Mouse (Mus musculus): ENCODE results near the gene Ifnlr1. TPM values are rescaled to one million over a fixed set of nuclear protein-coding genes. Genes with fewer than 3 reads are reported as not detected.

The Ifnlr1 gene
- polyA plus RNA-seq, 1 experiment from 2014 or later = 0.46 TPM

DNA sequence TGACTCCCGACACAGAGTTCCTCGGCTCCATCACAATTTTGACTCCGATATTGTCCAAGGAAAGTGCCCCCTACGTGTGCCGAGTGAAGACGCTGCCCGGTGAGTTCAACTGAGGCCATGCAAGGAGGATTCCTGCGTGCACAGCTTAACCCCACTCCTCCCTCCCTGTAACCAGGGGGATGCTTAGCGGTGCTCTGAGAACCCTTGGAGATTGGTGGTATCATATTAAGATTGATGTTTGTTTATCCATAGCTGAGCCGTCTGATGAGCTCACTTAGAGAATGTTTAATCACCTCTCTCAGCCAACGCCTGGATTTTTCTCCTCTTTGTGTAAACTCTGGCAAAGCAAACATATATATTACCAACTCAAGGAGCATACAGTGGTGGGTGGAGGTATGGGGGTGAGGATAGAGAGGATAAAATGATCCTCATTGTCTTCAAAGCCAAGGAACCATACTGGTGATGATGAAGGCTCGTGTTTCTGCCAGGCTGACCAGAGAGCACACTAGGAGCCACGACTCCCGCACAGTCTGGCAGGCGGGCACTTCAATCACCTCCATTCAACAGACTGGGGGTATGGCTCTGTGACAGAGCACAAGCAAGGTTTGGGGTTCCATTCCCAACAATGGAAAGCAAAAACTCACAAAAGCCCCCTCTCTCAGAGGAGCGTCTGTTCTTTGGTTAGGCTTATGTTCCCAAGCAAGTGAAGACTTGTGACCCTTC, 58.8 kb downstream of the Ifnlr1 start:
- Histone ChIP-seq H3K4me3 (ENCODE audit: low read depth, low read length) (no peak overlapping the region), H3K4me1 (ENCODE audit: control insufficient read depth, insufficient read depth, low read length) (no peaks in the 10 kb centered on the region), H3K9ac (replicated peaks; ENCODE audit: low read depth, low read length) (no peak overlapping the region), H3K9me3 (ENCODE audit: control insufficient read depth, low read length) (no peaks in the 10 kb centered on the region), H3K36me3 (ENCODE audit: control insufficient read depth, insufficient read depth, low read length) (no peaks in the 10 kb centered on the region), H3K4me2 (ENCODE audit: low read depth, low read length) (no peak overlapping the region), H3K27me3 (ENCODE audit: control insufficient read depth, insufficient read depth, low read length) (no peaks in the 10 kb centered on the region), H3K27ac (ENCODE audit: low read depth, low read length) (no peak overlapping the region)
- 66% methylated on average over 16 of the region's 16 CpGs for WGBS
- no peak for ATAC-seq (ENCODE audit: low read depth)

DNA sequence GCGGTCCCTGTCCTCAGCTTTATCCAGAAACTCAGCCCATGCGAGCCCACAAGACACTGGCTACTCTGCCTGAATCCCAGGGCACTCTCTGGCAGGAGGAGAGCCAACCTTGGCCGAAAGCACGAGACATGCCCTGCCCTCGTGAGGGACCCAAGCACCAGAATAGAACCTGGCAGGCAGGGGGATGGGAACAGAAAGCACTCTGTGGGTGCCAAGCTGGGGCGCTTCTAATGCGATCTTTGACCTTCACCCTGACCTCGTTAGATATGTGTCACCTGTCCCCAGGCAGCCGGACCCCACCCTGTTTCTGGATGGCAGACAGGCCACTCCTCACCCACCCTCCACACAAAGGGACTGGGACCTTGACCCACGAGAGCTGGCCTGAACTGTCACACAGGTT, 59.5 kb downstream of the Ifnlr1 start:
- no peak overlapping the region for H3K27ac ChIP-seq (ENCODE audit: low read depth, low read length)
- H3K4me3 ChIP-seq (ENCODE audit: low read depth, low read length) = no peak overlapping the region
- no peaks in the 10 kb centered on the region for H3K36me3 ChIP-seq (ENCODE audit: control insufficient read depth, insufficient read depth, low read length)
- 83% methylated on average over 10 of the region's 10 CpGs for WGBS
- no peak overlapping the region for H3K9ac ChIP-seq (replicated peaks; ENCODE audit: low read depth, low read length)
- ATAC-seq (ENCODE audit: low read depth) = no peak
- H3K27me3 ChIP-seq (ENCODE audit: control insufficient read depth, insufficient read depth, low read length) = no peaks in the 10 kb centered on the region
- H3K4me1 ChIP-seq (ENCODE audit: control insufficient read depth, insufficient read depth, low read length) = no peaks in the 10 kb centered on the region
- H3K9me3 ChIP-seq (ENCODE audit: control insufficient read depth, low read length) = no peaks in the 10 kb centered on the region
- H3K4me2 ChIP-seq (ENCODE audit: low read depth, low read length) = no peak overlapping the region

GRCm38 (mm10) chr4:135750896-135751295, 64.8 kb downstream of the Ifnlr1 start:
- WGBS = 80% methylated on average over 8 of the region's 8 CpGs
- no peak for ATAC-seq (ENCODE audit: low read depth)

GRCm38 (mm10) chr4:135752106-135752778, 66.2 kb downstream of the Ifnlr1 start:
- Histone ChIP-seq H3K9me3 (ENCODE audit: control insufficient read depth, low read length) (no peaks in the 10 kb centered on the region), H3K4me1 (ENCODE audit: control insufficient read depth, insufficient read depth, low read length) (no peaks in the 10 kb centered on the region), H3K4me3 (ENCODE audit: low read depth, low read length) (no peak overlapping the region), H3K4me2 (ENCODE audit: low read depth, low read length) (no peak overlapping the region), H3K27me3 (ENCODE audit: control insufficient read depth, insufficient read depth, low read length) (no peaks in the 10 kb centered on the region), H3K9ac (replicated peaks; ENCODE audit: low read depth, low read length) (no peak overlapping the region), H3K27ac (ENCODE audit: low read depth, low read length) (no peak overlapping the region), H3K36me3 (ENCODE audit: control insufficient read depth, insufficient read depth, low read length) (no peaks in the 10 kb centered on the region)
- ATAC-seq (ENCODE audit: low read depth) = no peak
- 68% methylated on average over 7 of the region's 7 CpGs for WGBS

More at GRCm38 (mm10) chr4:135750896-135751295, 64.8 kb downstream of the Ifnlr1 start:
- Histone ChIP-seq H3K9me3 (ENCODE audit: control insufficient read depth, low read length) (no peaks in the 10 kb centered on the region), H3K4me1 (ENCODE audit: control insufficient read depth, insufficient read depth, low read length) (no peaks in the 10 kb centered on the region), H3K27ac (ENCODE audit: low read depth, low read length) (no peak overlapping the region), H3K36me3 (ENCODE audit: control insufficient read depth, insufficient read depth, low read length) (no peaks in the 10 kb centered on the region), H3K4me3 (ENCODE audit: low read depth, low read length) (no peak overlapping the region), H3K4me2 (ENCODE audit: low read depth, low read length) (no peak overlapping the region), H3K27me3 (ENCODE audit: control insufficient read depth, insufficient read depth, low read length) (no peaks in the 10 kb centered on the region), H3K9ac (replicated peaks; ENCODE audit: low read depth, low read length) (no peak overlapping the region)

DNA sequence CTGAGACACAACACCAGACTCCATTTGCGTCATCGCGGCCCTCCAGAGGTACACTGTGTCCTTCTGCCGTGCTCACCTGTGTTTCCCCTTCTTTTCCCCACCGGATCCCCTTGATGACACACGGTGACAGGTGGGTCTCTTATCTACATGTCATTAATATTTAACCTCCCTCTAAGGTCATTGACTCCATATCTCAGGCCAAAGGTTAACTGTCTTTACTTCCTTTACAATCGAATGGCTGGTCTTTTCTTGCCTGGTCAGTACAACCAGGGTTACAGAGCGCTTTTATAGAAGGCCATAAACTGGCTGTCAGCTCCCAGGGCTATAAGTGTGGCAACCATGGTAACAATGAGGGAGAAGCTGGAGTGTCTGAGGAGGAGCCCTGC, 66.7 kb downstream of the Ifnlr1 start:
- Histone ChIP-seq H3K4me3 (ENCODE audit: low read depth, low read length) (no peak overlapping the region), H3K9me3 (ENCODE audit: control insufficient read depth, low read length) (no peaks in the 10 kb centered on the region), H3K36me3 (ENCODE audit: control insufficient read depth, insufficient read depth, low read length) (no peaks in the 10 kb centered on the region), H3K27ac (ENCODE audit: low read depth, low read length) (no peak overlapping the region), H3K27me3 (ENCODE audit: control insufficient read depth, insufficient read depth, low read length) (no peaks in the 10 kb centered on the region), H3K4me2 (ENCODE audit: low read depth, low read length) (no peak overlapping the region), H3K9ac (replicated peaks; ENCODE audit: low read depth, low read length) (no peak overlapping the region), H3K4me1 (ENCODE audit: control insufficient read depth, insufficient read depth, low read length) (no peaks in the 10 kb centered on the region)
- WGBS = 39% methylated on average over 8 of the region's 8 CpGs
- ATAC-seq (ENCODE audit: low read depth) = no peak

Other genes starting within 250 kb of the Ifnlr1 start
- 0.40 and 0.46 TPM in 2 replicates for gene Stpg1, start 191.5 kb upstream of the Ifnlr1 start, polyA plus RNA-seq (2014; fragmentation: Nextera tagmentation; extraction: Ambion mirVana)
- gene Nipal3, start 191.2 kb upstream of the Ifnlr1 start, polyA plus RNA-seq (2014; fragmentation: Nextera tagmentation; extraction: Ambion mirVana) = 4.8 and 14.9 TPM in 2 replicates
- 0.99 and 1.0 TPM in 2 replicates for gene Grhl3, start 112.7 kb upstream of the Ifnlr1 start, polyA plus RNA-seq (2014; fragmentation: Nextera tagmentation; extraction: Ambion mirVana)
- not detected in 2 replicates for gene Il22ra1, start 41.9 kb downstream of the Ifnlr1 start, polyA plus RNA-seq (2014; fragmentation: Nextera tagmentation; extraction: Ambion mirVana)
- gene Myom3, start 73.4 kb downstream of the Ifnlr1 start, polyA plus RNA-seq (2014; fragmentation: Nextera tagmentation; extraction: Ambion mirVana) = 0.08 and 0.33 TPM in 2 replicates
- gene Srsf10, start 169.5 kb downstream of the Ifnlr1 start, polyA plus RNA-seq (2014; fragmentation: Nextera tagmentation; extraction: Ambion mirVana) = 219 and 228 TPM in 2 replicates
- gene Pnrc2, start 187.6 kb downstream of the Ifnlr1 start, polyA plus RNA-seq (2014; fragmentation: Nextera tagmentation; extraction: Ambion mirVana) = 85.7 and 100 TPM in 2 replicates
- gene Cnr2, start 209.1 kb downstream of the Ifnlr1 start, polyA plus RNA-seq (2014; fragmentation: Nextera tagmentation; extraction: Ambion mirVana) = 0.13 and 0.15 TPM in 2 replicates
- gene Fuca1, start 234.4 kb downstream of the Ifnlr1 start, polyA plus RNA-seq (2014; fragmentation: Nextera tagmentation; extraction: Ambion mirVana) = 68.6 and 70.6 TPM in 2 replicates

Measured in neural tube, embryonic 14.5 days (tissue).